Mouse (Mus musculus): Measurements from ENCODE around the gene Lypd4. TPM values are rescaled to one million over a fixed set of nuclear protein-coding genes. Genes with fewer than 3 reads are reported as not detected.
"Not testable (repeated sequence)": the region's sequence is repeated elsewhere in the genome, so short reads cannot be mapped to it uniquely, and the experiment has no call there.

The Lypd4 gene
- polyA plus RNA-seq, 1 experiment from 2014 or later = 0.26 TPM

GRCm38 (mm10) chr7:24902630-24903443, 33.1 kb upstream of the Lypd4 start, which contains the start of gene Arhgef1:
Arhgef1 (plus strand) TSS chr7:24902912.
- WGBS = 9% methylated on average over 43 of the region's 68 CpGs
- H3K9me3 ChIP-seq (replicated peaks; ENCODE audit: control insufficient read depth, low read length, poor library complexity, severe bottlenecking) = no peaks in the 10 kb centered on the region
- ATAC-seq = no peak
- peak within 1 kb of the TSS; percentile 59 for H3K4me3 ChIP-seq (ENCODE audit: low read depth, low read length)
- no peaks in the 10 kb centered on the region for H3K27me3 ChIP-seq (ENCODE audit: control insufficient read depth, insufficient read depth, low read depth, low read length)
- H3K36me3 ChIP-seq (ENCODE audit: control insufficient read depth, insufficient read depth, low read length) = no peaks in the 10 kb centered on the region
- H3K27ac ChIP-seq (ENCODE audit: low read length) = peak within 1 kb of the TSS; percentile 51
- H3K9ac ChIP-seq (ENCODE audit: low read depth, low read length) = peak within 1 kb of the TSS; percentile 82
- peak within 1 kb of the TSS; percentile 88 for H3K4me2 ChIP-seq (ENCODE audit: low read length)
- peaks cover 29% of the 10 kb centered on the region for H3K4me1 ChIP-seq (ENCODE audit: control insufficient read depth, insufficient read depth, low read length)

- Histone ChIP-seq H3K4me1 (ENCODE audit: control insufficient read depth, insufficient read depth, low read length) (peaks cover 25% of the 10 kb centered on the region), H3K9ac (ENCODE audit: low read depth, low read length) (peak overlapping the region; percentile 82), H3K27ac (ENCODE audit: low read length) (peak overlapping the region; percentile 51), H3K9me3 (replicated peaks; ENCODE audit: control insufficient read depth, low read length, poor library complexity, severe bottlenecking) (no peaks in the 10 kb centered on the region), H3K4me2 (ENCODE audit: low read length) (peak overlapping the region; percentile 88; the same call in 1 of the 2 replicates), H3K27me3 (ENCODE audit: control insufficient read depth, insufficient read depth, low read depth, low read length) (no peaks in the 10 kb centered on the region), H3K36me3 (ENCODE audit: control insufficient read depth, insufficient read depth, low read length) (no peaks in the 10 kb centered on the region), H3K4me3 (ENCODE audit: low read depth, low read length) (peak overlapping the region; percentile 59)
- ATAC-seq = no peak
- 67% methylated on average over 2 of the region's 2 CpGs for WGBS
Observed at GRCm38 (mm10) chr7:24902264-24902629, 32.5 kb upstream of the Lypd4 start.

- H3K4me1 ChIP-seq (ENCODE audit: control insufficient read depth, insufficient read depth, low read length) = peaks cover 24% of the 10 kb centered on the region
- H3K27ac ChIP-seq (ENCODE audit: low read length) = no peak overlapping the region
- 96% methylated on average over 1 of the region's 1 CpGs for WGBS
- H3K4me2 ChIP-seq (ENCODE audit: low read length) = no peak overlapping the region
- no peak overlapping the region for H3K9ac ChIP-seq (ENCODE audit: low read depth, low read length)
- H3K9me3 ChIP-seq (replicated peaks; ENCODE audit: control insufficient read depth, low read length, poor library complexity, severe bottlenecking) = no peaks in the 10 kb centered on the region
- H3K36me3 ChIP-seq (ENCODE audit: control insufficient read depth, insufficient read depth, low read length) = no peaks in the 10 kb centered on the region
- no peak overlapping the region for H3K4me3 ChIP-seq (ENCODE audit: low read depth, low read length)
- H3K27me3 ChIP-seq (ENCODE audit: control insufficient read depth, insufficient read depth, low read depth, low read length) = no peaks in the 10 kb centered on the region
- ATAC-seq = no peak
Observed at GRCm38 (mm10) chr7:24901842-24902241, 32.1 kb upstream of the Lypd4 start.

GRCm38 (mm10) chr7:24901114-24901513, 31.4 kb upstream of the Lypd4 start:
- Histone ChIP-seq H3K4me2 (ENCODE audit: low read length) (no peak overlapping the region), H3K27ac (ENCODE audit: low read length) (no peak overlapping the region), H3K36me3 (ENCODE audit: control insufficient read depth, insufficient read depth, low read length) (no peaks in the 10 kb centered on the region), H3K9ac (ENCODE audit: low read depth, low read length) (no peak overlapping the region), H3K9me3 (replicated peaks; ENCODE audit: control insufficient read depth, low read length, poor library complexity, severe bottlenecking) (no peaks in the 10 kb centered on the region), H3K4me1 (ENCODE audit: control insufficient read depth, insufficient read depth, low read length) (peaks cover 19% of the 10 kb centered on the region), H3K27me3 (ENCODE audit: control insufficient read depth, insufficient read depth, low read depth, low read length) (no peaks in the 10 kb centered on the region), H3K4me3 (ENCODE audit: low read depth, low read length) (no peak overlapping the region)
- 78% methylated on average over 6 of the region's 6 CpGs for WGBS
- no peak for ATAC-seq

GRCm38 (mm10) chr7:24897959-24898358, 28.2 kb upstream of the Lypd4 start:
- no peaks in the 10 kb centered on the region for H3K27me3 ChIP-seq (ENCODE audit: control insufficient read depth, insufficient read depth, low read depth, low read length)
- H3K4me2 ChIP-seq (ENCODE audit: low read length) = no peak overlapping the region
- no peaks in the 10 kb centered on the region for H3K36me3 ChIP-seq (ENCODE audit: control insufficient read depth, insufficient read depth, low read length)
- H3K9ac ChIP-seq (ENCODE audit: low read depth, low read length) = no peak overlapping the region
- 74% methylated on average over 5 of the region's 5 CpGs for WGBS
- H3K4me3 ChIP-seq (ENCODE audit: low read depth, low read length) = no peak overlapping the region
- ATAC-seq = no peak
- H3K9me3 ChIP-seq (replicated peaks; ENCODE audit: control insufficient read depth, low read length, poor library complexity, severe bottlenecking) = no peaks in the 10 kb centered on the region
- H3K4me1 ChIP-seq (ENCODE audit: control insufficient read depth, insufficient read depth, low read length) = peaks cover 3% of the 10 kb centered on the region
- no peak overlapping the region for H3K27ac ChIP-seq (ENCODE audit: low read length)

GRCm38 (mm10) chr7:24897224-24897623, 27.5 kb upstream of the Lypd4 start, which contains the start of gene Cd79a:
Cd79a (plus strand) TSS chr7:24897381.
- H3K4me1 ChIP-seq (ENCODE audit: control insufficient read depth, insufficient read depth, low read length) = no peaks in the 10 kb centered on the region
- no peaks in the 10 kb centered on the region for H3K27me3 ChIP-seq (ENCODE audit: control insufficient read depth, insufficient read depth, low read depth, low read length)
- WGBS = 90% methylated on average over 12 of the region's 12 CpGs
- H3K9ac ChIP-seq (ENCODE audit: low read depth, low read length) = no peak within 1 kb of the TSS
- no peak within 1 kb of the TSS for H3K4me2 ChIP-seq (ENCODE audit: low read length)
- H3K36me3 ChIP-seq (ENCODE audit: control insufficient read depth, insufficient read depth, low read length) = no peaks in the 10 kb centered on the region
- H3K27ac ChIP-seq (ENCODE audit: low read length) = no peak within 1 kb of the TSS
- no peak within 1 kb of the TSS for H3K4me3 ChIP-seq (ENCODE audit: low read depth, low read length)
- no peaks in the 10 kb centered on the region for H3K9me3 ChIP-seq (replicated peaks; ENCODE audit: control insufficient read depth, low read length, poor library complexity, severe bottlenecking)
- no peak for ATAC-seq

GRCm38 (mm10) chr7:24896269-24896668, 26.5 kb upstream of the Lypd4 start:
- H3K4me2 ChIP-seq (ENCODE audit: low read length) = no peak overlapping the region
- H3K4me3 ChIP-seq (ENCODE audit: low read depth, low read length) = no peak overlapping the region
- no peak for ATAC-seq
- no peak overlapping the region for H3K9ac ChIP-seq (ENCODE audit: low read depth, low read length)
- H3K36me3 ChIP-seq (ENCODE audit: control insufficient read depth, insufficient read depth, low read length) = no peaks in the 10 kb centered on the region
- no peak overlapping the region for H3K27ac ChIP-seq (ENCODE audit: low read length)
- H3K4me1 ChIP-seq (ENCODE audit: control insufficient read depth, insufficient read depth, low read length) = no peaks in the 10 kb centered on the region
- WGBS = 74% methylated on average over 8 of the region's 8 CpGs
- H3K27me3 ChIP-seq (ENCODE audit: control insufficient read depth, insufficient read depth, low read depth, low read length) = no peaks in the 10 kb centered on the region
- no peaks in the 10 kb centered on the region for H3K9me3 ChIP-seq (replicated peaks; ENCODE audit: control insufficient read depth, low read length, poor library complexity, severe bottlenecking)

GRCm38 (mm10) chr7:24895749-24896148, 26.0 kb upstream of the Lypd4 start:
- 86% methylated on average over 2 of the region's 2 CpGs for WGBS
- H3K4me3 ChIP-seq (ENCODE audit: low read depth, low read length); H3K4me1 ChIP-seq (ENCODE audit: control insufficient read depth, insufficient read depth, low read length); H3K9me3 ChIP-seq (replicated peaks; ENCODE audit: control insufficient read depth, low read length, poor library complexity, severe bottlenecking); H3K27ac ChIP-seq (ENCODE audit: low read length); H3K9ac ChIP-seq (ENCODE audit: low read depth, low read length); H3K36me3 ChIP-seq (ENCODE audit: control insufficient read depth, insufficient read depth, low read length); ATAC-seq; H3K4me2 ChIP-seq (ENCODE audit: low read length); H3K27me3 ChIP-seq (ENCODE audit: control insufficient read depth, insufficient read depth, low read depth, low read length): not testable (repeated sequence)

GRCm38 (mm10) chr7:24892125-24892583, 22.4 kb upstream of the Lypd4 start:
- no peak for ATAC-seq
- WGBS = 76% methylated on average over 2 of the region's 2 CpGs
- no peak overlapping the region for H3K27ac ChIP-seq (ENCODE audit: low read length)

More at GRCm38 (mm10) chr7:24892125-24892583, 22.4 kb upstream of the Lypd4 start:
- H3K36me3 ChIP-seq (ENCODE audit: control insufficient read depth, insufficient read depth, low read length) = peaks cover 12% of the 10 kb centered on the region; the same call in 1 of the 2 replicates
- H3K9ac ChIP-seq (ENCODE audit: low read depth, low read length) = no peak overlapping the region
- no peak overlapping the region for H3K4me2 ChIP-seq (ENCODE audit: low read length)
- no peaks in the 10 kb centered on the region for H3K27me3 ChIP-seq (ENCODE audit: control insufficient read depth, insufficient read depth, low read depth, low read length)
- no peak overlapping the region for H3K4me3 ChIP-seq (ENCODE audit: low read depth, low read length)
- H3K4me1 ChIP-seq (ENCODE audit: control insufficient read depth, insufficient read depth, low read length) = no peaks in the 10 kb centered on the region
- H3K9me3 ChIP-seq (replicated peaks; ENCODE audit: control insufficient read depth, low read length, poor library complexity, severe bottlenecking) = no peaks in the 10 kb centered on the region
